Mouse (Mus musculus): ENCODE results near the gene Mdk.

DNA sequence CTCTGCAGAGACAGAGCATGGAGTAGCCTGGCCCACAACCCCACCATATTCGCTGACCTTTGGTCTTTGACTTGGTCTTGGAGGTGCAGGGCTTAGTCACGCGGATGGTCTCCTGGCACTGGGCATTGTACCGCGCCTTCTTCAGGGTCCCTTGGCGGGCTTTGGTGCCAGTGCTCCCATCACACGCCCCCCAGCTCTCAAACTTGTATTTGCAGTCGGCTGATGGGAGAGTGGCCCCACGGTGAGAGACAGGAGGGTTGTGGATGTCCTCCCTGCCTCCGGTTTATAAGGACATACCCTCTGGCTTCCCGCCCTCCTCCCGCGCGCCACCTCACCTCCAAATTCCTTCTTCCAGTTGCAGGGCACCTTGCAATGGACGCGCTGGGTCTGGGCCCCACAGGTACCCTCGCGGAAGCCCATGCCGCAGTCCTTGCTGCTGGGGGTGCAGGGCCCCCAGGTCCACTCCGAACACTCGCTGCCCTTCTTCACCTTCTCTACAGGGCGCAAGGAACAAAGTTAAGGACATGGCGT, 1.3 kb downstream of the Mdk start:
- TF ChIP-seq GATA1 (IDR thresholded peaks at IDR 0.05; ENCODE audit: borderline replicate concordance, low read length) (no peak), FLI1 (IDR thresholded peaks at IDR 0.05; ENCODE audit: low read length) (no peak)
